Mouse (Mus musculus): ENCODE results near the gene Klrb1c. TPM values are rescaled to one million over a fixed set of nuclear protein-coding genes. Genes with fewer than 3 reads are reported as not detected.
"Not testable (repeated sequence)": the region's sequence is repeated elsewhere in the genome, so short reads cannot be mapped to it uniquely, and the experiment has no call there.

Gene Klrb1c
- polyA plus RNA-seq, 1 experiment from 2014 or later: 1.1 TPM

- 34% methylated on average over 8 of the region's 8 CpGs for WGBS (ENCODE audit: insufficient replicate concordance)
- ATAC-seq (peak; percentile 66), DNase-seq (peak; percentile 67)
- H3K4me3 ChIP-seq (ENCODE audit: low read depth, low read length); H3K27me3 ChIP-seq (ENCODE audit: insufficient read depth, low read length); H3K9me3 ChIP-seq (ENCODE audit: low read length); H3K36me3 ChIP-seq (replicated peaks; ENCODE audit: insufficient read depth, low read length); H3K4me1 ChIP-seq (ENCODE audit: insufficient read depth); H3K9ac ChIP-seq (replicated peaks): not testable (repeated sequence)
- peak; percentile 82 for TF ChIP-seq CTCF (IDR thresholded peaks at IDR 0.05; ENCODE audit: low read depth)
- H3K27ac ChIP-seq (ENCODE audit: low read depth): peak overlapping the region; percentile 81
- H3K4me2 ChIP-seq (ENCODE audit: low read depth, low read length): peak overlapping the region; percentile 29; the same call in 1 of the 2 replicates
These were observed 35.3 kb downstream of the Klrb1c start for GRCm38 (mm10) chr6:128753610-128754224.

GRCm38 (mm10) chr6:128747006-128747405, 42.0 kb downstream of the Klrb1c start:
- not testable (repeated sequence) for H3K9me3 ChIP-seq (ENCODE audit: low read length); ATAC-seq; H3K4me2 ChIP-seq (ENCODE audit: low read depth, low read length); H3K4me1 ChIP-seq (ENCODE audit: insufficient read depth); H3K9ac ChIP-seq (replicated peaks); DNase-seq; H3K36me3 ChIP-seq (replicated peaks; ENCODE audit: insufficient read depth, low read length); H3K27me3 ChIP-seq (ENCODE audit: insufficient read depth, low read length); H3K4me3 ChIP-seq (ENCODE audit: low read depth, low read length); H3K27ac ChIP-seq (ENCODE audit: low read depth)
- 73% methylated on average over 6 of the region's 6 CpGs for WGBS (ENCODE audit: insufficient replicate concordance)

- DNase-seq (no peak), ATAC-seq (no peak)
- no peaks in the 10 kb centered on the region for H3K9me3 ChIP-seq (ENCODE audit: low read length)
- H3K27ac ChIP-seq (ENCODE audit: low read depth): no peak overlapping the region
- 86% methylated on average over 7 of the region's 7 CpGs for WGBS (ENCODE audit: insufficient replicate concordance)
- TF ChIP-seq CTCF (IDR thresholded peaks at IDR 0.05; ENCODE audit: low read depth): no peak
- no peak for TF ChIP-seq EP300 (IDR thresholded peaks at IDR 0.05; ENCODE audit: low read depth)
- no peaks in the 10 kb centered on the region for H3K4me1 ChIP-seq (ENCODE audit: insufficient read depth)
- no peak overlapping the region for H3K9ac ChIP-seq (replicated peaks)
- H3K36me3 ChIP-seq (replicated peaks; ENCODE audit: insufficient read depth, low read length): no peaks in the 10 kb centered on the region
- H3K4me2 ChIP-seq (ENCODE audit: low read depth, low read length): no peak overlapping the region
- H3K4me3 ChIP-seq (ENCODE audit: low read depth, low read length): no peak overlapping the region
- no peaks in the 10 kb centered on the region for H3K27me3 ChIP-seq (ENCODE audit: insufficient read depth, low read length)
These were observed 51.6 kb downstream of the Klrb1c start for GRCm38 (mm10) chr6:128737445-128737844.

- no peak overlapping the region for H3K27ac ChIP-seq (ENCODE audit: low read depth)
- no peak overlapping the region for H3K4me2 ChIP-seq (ENCODE audit: low read depth, low read length)
- DNase-seq (no peak), ATAC-seq (no peak)
- H3K27me3 ChIP-seq (ENCODE audit: insufficient read depth, low read length): no peaks in the 10 kb centered on the region
- no peak overlapping the region for H3K9ac ChIP-seq (replicated peaks)
- TF ChIP-seq CTCF (IDR thresholded peaks at IDR 0.05; ENCODE audit: low read depth): peak; percentile 58
- no peak for TF ChIP-seq EP300 (IDR thresholded peaks at IDR 0.05; ENCODE audit: low read depth)
- no peaks in the 10 kb centered on the region for H3K9me3 ChIP-seq (ENCODE audit: low read length)
- no peaks in the 10 kb centered on the region for H3K36me3 ChIP-seq (replicated peaks; ENCODE audit: insufficient read depth, low read length)
- no peak overlapping the region for H3K4me3 ChIP-seq (ENCODE audit: low read depth, low read length)
- H3K4me1 ChIP-seq (ENCODE audit: insufficient read depth): no peaks in the 10 kb centered on the region
These were observed 52.9 kb downstream of the Klrb1c start for GRCm38 (mm10) chr6:128736100-128736499.

GRCm38 (mm10) chr6:128734896-128735295, 54.1 kb downstream of the Klrb1c start:
- Histone ChIP-seq H3K27ac (ENCODE audit: low read depth) (no peak overlapping the region), H3K4me2 (ENCODE audit: low read depth, low read length) (no peak overlapping the region), H3K4me1 (ENCODE audit: insufficient read depth) (no peaks in the 10 kb centered on the region), H3K9me3 (ENCODE audit: low read length) (no peaks in the 10 kb centered on the region), H3K36me3 (replicated peaks; ENCODE audit: insufficient read depth, low read length) (no peaks in the 10 kb centered on the region), H3K4me3 (ENCODE audit: low read depth, low read length) (no peak overlapping the region), H3K27me3 (ENCODE audit: insufficient read depth, low read length) (no peaks in the 10 kb centered on the region), H3K9ac (replicated peaks) (no peak overlapping the region)
- DNase-seq (no peak), ATAC-seq (no peak)
- no peak for TF ChIP-seq EP300 (IDR thresholded peaks at IDR 0.05; ENCODE audit: low read depth)
- TF ChIP-seq CTCF (IDR thresholded peaks at IDR 0.05; ENCODE audit: low read depth): no peak

GRCm38 (mm10) chr6:128733908-128734679, 54.9 kb downstream of the Klrb1c start:
- no peak overlapping the region for H3K9ac ChIP-seq (replicated peaks)
- no peaks in the 10 kb centered on the region for H3K27me3 ChIP-seq (ENCODE audit: insufficient read depth, low read length)
- no peak overlapping the region for H3K4me2 ChIP-seq (ENCODE audit: low read depth, low read length)
- H3K36me3 ChIP-seq (replicated peaks; ENCODE audit: insufficient read depth, low read length): no peaks in the 10 kb centered on the region
- 39% methylated on average over 5 of the region's 5 CpGs for WGBS (ENCODE audit: insufficient replicate concordance)
- H3K4me1 ChIP-seq (ENCODE audit: insufficient read depth): no peaks in the 10 kb centered on the region
- H3K27ac ChIP-seq (ENCODE audit: low read depth): no peak overlapping the region
- DNase-seq: no peak
- no peaks in the 10 kb centered on the region for H3K9me3 ChIP-seq (ENCODE audit: low read length)
- no peak for ATAC-seq
- H3K4me3 ChIP-seq (ENCODE audit: low read depth, low read length): no peak overlapping the region
- TF ChIP-seq CTCF (IDR thresholded peaks at IDR 0.05; ENCODE audit: low read depth) (no peak), EP300 (IDR thresholded peaks at IDR 0.05; ENCODE audit: low read depth) (no peak)
